Mouse (Mus musculus): ENCODE data around the gene Inpp4a. TPM values are rescaled to one million over a fixed set of nuclear protein-coding genes. Genes with fewer than 3 reads are reported as not detected.

Inpp4a gene
- total and polyA plus RNA-seq, 3 experiments: 1.5 to 7.0 (median 4.0) TPM

- no peak overlapping the region for H3K4me3 ChIP-seq (replicated peaks in 1 of 3; ENCODE audit: low read depth in 2 of 3, low read length in 2 of 3, poor library complexity in 1 of 3)
- dilution Hi-C loops (cut with MboI; ENCODE audit: extremely low pct_ligation_motif_present, extremely low pct_unique_long_range_greater_than_20kb, low sequenced_read_pairs): no loop called here
- TF ChIP-seq MEF2A (IDR thresholded peaks at IDR 0.05; ENCODE audit: borderline replicate concordance, low read depth, low read length): no peak
- no peak for TF ChIP-seq JUND (conservative IDR thresholded peaks at IDR 0.05; ENCODE audit: low read depth, low read length)
- no peak for TF ChIP-seq ZKSCAN1 (IDR thresholded peaks at IDR 0.05; ENCODE audit: borderline replicate concordance, low read depth, low read length)
- TF ChIP-seq NELFE (IDR thresholded peaks at IDR 0.05; ENCODE audit: low read depth, low read length): no peak
- no peak for TF ChIP-seq ZMIZ1 (IDR thresholded peaks at IDR 0.05; ENCODE audit: low read depth, low read length)
These were observed 63.1 kb downstream of the Inpp4a start for GRCm38 (mm10) chr1:37362721-37363120.

GRCm38 (mm10) chr1:37368125-37368524 lies 68.5 kb downstream of the Inpp4a start:
- Histone ChIP-seq H3K4me3 (replicated peaks in 1 of 3; ENCODE audit: low read depth in 2 of 3, low read length in 2 of 3, poor library complexity in 1 of 3) (no peak overlapping the region), H3K4me1 (ENCODE audit: control insufficient read depth in 1 of 2, insufficient read depth in 2 of 2) (peaks cover 2 to 12% of the 10 kb centered on the region in 2 experiments; a peak in 2 of 4 replicates), H3K9ac (ENCODE audit: insufficient read depth, low read depth) (no peak overlapping the region), H3K27me3 (replicated peaks) (no peaks in the 10 kb centered on the region), H3K36me3 (replicated peaks in 1 of 2; ENCODE audit: control insufficient read depth in 1 of 2, insufficient read depth in 1 of 2, low read length in 1 of 2) (peaks cover 41 to 66% of the 10 kb centered on the region in 2 experiments), H3K9me3 (replicated peaks; ENCODE audit: low read length) (no peaks in the 10 kb centered on the region), H3K79me2 (replicated peaks; ENCODE audit: control insufficient read depth, extremely low read depth, insufficient read depth, poor library complexity, severe bottlenecking) (no peaks in the 10 kb centered on the region), H3K4me2 (ENCODE audit: insufficient read depth, low read depth, poor library complexity, severe bottlenecking) (no peak overlapping the region), H3K27ac (ENCODE audit: insufficient read depth, low read depth) (no peak overlapping the region)
- in situ Hi-C loops (cut with MboI; ENCODE audit: low pct_ligation_motif_present, low pct_unique_long_range_greater_than_20kb, low sequenced_read_pairs) (no loop called here), dilution Hi-C loops (cut with MboI; ENCODE audit: extremely low pct_ligation_motif_present, extremely low pct_unique_long_range_greater_than_20kb, low sequenced_read_pairs) (no loop called here)
- TF ChIP-seq IRF4 (IDR thresholded peaks at IDR 0.05; ENCODE audit: low read depth, low read length) (no peak), POLR2A (IDR thresholded peaks at IDR 0.05; ENCODE audit: low read depth, low read length) (no peak), MXI1 (IDR thresholded peaks at IDR 0.05; ENCODE audit: low read depth, low read length) (no peak), ZMIZ1 (IDR thresholded peaks at IDR 0.05; ENCODE audit: low read depth, low read length) (no peak), ZNF384 (IDR thresholded peaks at IDR 0.05; ENCODE audit: low read depth, low read length) (no peak), RCOR1 (conservative IDR thresholded peaks at IDR 0.05; ENCODE audit: low read depth, low read length) (no peak), PAX5 (IDR thresholded peaks at IDR 0.05; ENCODE audit: low read length) (no peak), ZC3H11A (IDR thresholded peaks at IDR 0.05; ENCODE audit: low read depth, low read length) (no peak), RAD21 (IDR thresholded peaks at IDR 0.05; ENCODE audit: low read depth, low read length) (no peak), CHD1 (IDR thresholded peaks at IDR 0.05; ENCODE audit: low read depth, low read length) (no peak), BHLHE40 (IDR thresholded peaks at IDR 0.05; ENCODE audit: low read depth, low read length) (no peak), ELF1 (IDR thresholded peaks at IDR 0.05; ENCODE audit: low read depth, low read length) (no peak), JUND (conservative IDR thresholded peaks at IDR 0.05; ENCODE audit: low read depth, low read length) (no peak), SIN3A (IDR thresholded peaks at IDR 0.05; ENCODE audit: low read length) (no peak), MEF2A (IDR thresholded peaks at IDR 0.05; ENCODE audit: borderline replicate concordance, low read depth, low read length) (no peak), EP300 (IDR thresholded peaks at IDR 0.05; ENCODE audit: low read length) (no peak), CHD2 (IDR thresholded peaks at IDR 0.05; ENCODE audit: low read length) (no peak), NRF1 (IDR thresholded peaks at IDR 0.05; ENCODE audit: low read depth, low read length) (no peak)
- DNase-seq (ENCODE audit: extremely low read depth): no peak

More at GRCm38 (mm10) chr1:37362721-37363120, 63.1 kb downstream of the Inpp4a start:
- no peaks in the 10 kb centered on the region for H3K27me3 ChIP-seq (replicated peaks)
- no peak for DNase-seq (ENCODE audit: extremely low read depth)
- no peak overlapping the region for H3K9ac ChIP-seq (ENCODE audit: insufficient read depth, low read depth)
- no peak overlapping the region for H3K4me2 ChIP-seq (ENCODE audit: insufficient read depth, low read depth, poor library complexity, severe bottlenecking)
- in situ Hi-C loops (cut with MboI; ENCODE audit: low pct_ligation_motif_present, low pct_unique_long_range_greater_than_20kb, low sequenced_read_pairs): no loop called here
- no peaks in the 10 kb centered on the region for H3K9me3 ChIP-seq (replicated peaks; ENCODE audit: low read length)
- peaks cover 22 to 62% of the 10 kb centered on the region in 2 experiments for H3K4me1 ChIP-seq (ENCODE audit: control insufficient read depth in 1 of 2, insufficient read depth in 2 of 2)
- H3K79me2 ChIP-seq (replicated peaks; ENCODE audit: control insufficient read depth, extremely low read depth, insufficient read depth, poor library complexity, severe bottlenecking): no peaks in the 10 kb centered on the region
- no peak overlapping the region for H3K27ac ChIP-seq (ENCODE audit: insufficient read depth, low read depth)
- H3K36me3 ChIP-seq (replicated peaks in 1 of 2; ENCODE audit: control insufficient read depth in 1 of 2, insufficient read depth in 1 of 2, low read length in 1 of 2): peaks cover 15 to 33% of the 10 kb centered on the region in 2 experiments
